Mouse (Mus musculus): ENCODE results near the gene Ankrd12.

DNA sequence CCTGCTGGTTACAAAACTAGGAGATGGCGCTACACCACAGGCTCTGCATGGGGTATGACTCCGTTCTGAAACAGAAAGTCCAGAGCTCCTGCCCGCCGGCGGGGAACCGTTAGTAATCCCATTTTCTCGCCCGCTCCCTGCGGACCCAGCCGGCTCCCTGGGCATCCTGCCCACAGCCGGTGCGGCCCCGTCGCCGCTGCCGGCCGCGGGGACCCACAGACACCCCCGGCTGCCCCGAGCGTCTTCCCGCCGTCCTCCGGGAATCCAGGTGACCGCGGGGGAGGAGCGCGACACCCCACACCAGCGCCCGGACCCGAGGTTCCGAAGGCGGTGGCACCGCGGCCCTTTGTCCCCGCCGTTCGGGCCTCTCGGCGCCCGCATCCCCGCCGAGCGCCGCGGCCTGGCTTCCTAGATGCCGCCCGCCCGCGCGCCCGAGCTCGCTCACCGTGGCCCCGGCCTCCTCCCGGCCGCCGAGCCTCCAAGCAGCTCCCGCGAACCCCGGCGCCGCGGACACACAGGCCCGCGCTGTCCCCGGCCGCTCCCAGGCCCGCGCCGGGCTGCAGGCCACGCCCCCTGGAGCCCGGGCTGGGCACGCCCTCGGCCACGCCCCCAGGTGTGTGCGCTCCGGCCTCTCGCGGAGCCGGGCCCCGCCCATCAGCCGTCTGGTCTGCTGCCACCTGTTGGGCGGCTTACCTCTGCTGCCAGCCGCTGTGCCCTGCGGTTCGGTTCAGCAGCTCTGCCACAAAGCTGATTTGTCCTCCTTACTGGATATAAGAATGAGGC is 126.1 kb downstream of the Ankrd12 start, which contains the start of gene Twsg1:
- peak; percentile 30 to 76 (median 67); a peak in 5 of 6 replicates for TF ChIP-seq CTCF (IDR thresholded peaks at IDR 0.05 in 2 of 3, conservative IDR thresholded peaks at IDR 0.05 in 1 of 3; ENCODE audit: control insufficient read depth in 1 of 3, insufficient read depth in 1 of 3, low read depth in 2 of 3, low read length in 3 of 3, poor library complexity in 1 of 3, severe bottlenecking in 1 of 3)
- peak; percentile 71 to 91; a peak in 3 of 4 replicates for TF ChIP-seq POLR2A (IDR thresholded peaks at IDR 0.05; ENCODE audit: control insufficient read depth in 1 of 2, insufficient read depth in 1 of 2, low read depth in 1 of 2, low read length in 2 of 2, poor library complexity in 1 of 2)
- TF ChIP-seq MYC (IDR thresholded peaks at IDR 0.05; ENCODE audit: low read depth, low read length): no peak
- 0 out of 2 replicates have a peak, but pooled peaks have one; percentile 34 for TF ChIP-seq CHD1 (IDR thresholded peaks at IDR 0.05; ENCODE audit: low read depth, low read length)
- peak; percentile 19; the same call in 1 of the 2 replicates for TF ChIP-seq MAX (IDR thresholded peaks at IDR 0.05; ENCODE audit: low read length)
- TF ChIP-seq RCOR1 (IDR thresholded peaks at IDR 0.05; ENCODE audit: low read depth, low read length): no peak
- TF ChIP-seq GATA1 (IDR thresholded peaks at IDR 0.05; ENCODE audit: low read depth, low read length): no peak
- no peak for TF ChIP-seq USF1 (IDR thresholded peaks at IDR 0.05; ENCODE audit: low read depth, low read length)
- no peak for TF ChIP-seq MAFK (IDR thresholded peaks at IDR 0.05; ENCODE audit: borderline replicate concordance, low read depth, low read length)
- TF ChIP-seq CHD2 (IDR thresholded peaks at IDR 0.05; ENCODE audit: low read length): no peak
- TF ChIP-seq EP300 (IDR thresholded peaks at IDR 0.05; ENCODE audit: low read depth in 1 of 2, low read length in 2 of 2): no peak
- TF ChIP-seq JUND (IDR thresholded peaks at IDR 0.05; ENCODE audit: low read depth, low read length): no peak
